Mouse (Mus musculus) brown adipose tissue, adult 24 weeks (tissue): ENCODE measurements around the gene Bnip2. TPM values are rescaled to one million over a fixed set of nuclear protein-coding genes. Genes with fewer than 3 reads are reported as not detected.
"Not testable (repeated sequence)": the region's sequence is repeated elsewhere in the genome, so short reads cannot be mapped to it uniquely, and the experiment has no call there.

Experiments
- H3K27ac ChIP-seq: fragments of 200-500 bp; replicated peaks from 2 replicates; pipeline ENCODE4 v1.5.1; 2012; ENCODE audit warnings: low read depth, mild to moderate bottlenecking, low read length
- H3K4me1 ChIP-seq: fragments of 200-500 bp; 2 replicates; pipeline ENCODE4 v1.6.1; 2012; ENCODE audit warnings: low read length, mixed read lengths; ENCODE audit not compliant: control insufficient read depth, insufficient read depth, insufficient read length
- H3K4me3 ChIP-seq: fragments of 200-500 bp; 2 replicates; pipeline ENCODE4 v1.5.1; 2012; ENCODE audit warnings: low read depth, mild to moderate bottlenecking, low read length, moderate library complexity; ENCODE audit not compliant: insufficient read depth
- polyA plus RNA-seq: library from polyadenylated mRNA; stranded (reverse); fragments of >200 nt; gene quantifications from 2 replicates; pipeline ENCODE4 v1.2.4, GENCODE M21; 2012; ENCODE audit not compliant: missing spikeins, insufficient read depth, insufficient read length

Gene Bnip2
- polyA plus RNA-seq, 1 experiment = 68.1 TPM

DNA sequence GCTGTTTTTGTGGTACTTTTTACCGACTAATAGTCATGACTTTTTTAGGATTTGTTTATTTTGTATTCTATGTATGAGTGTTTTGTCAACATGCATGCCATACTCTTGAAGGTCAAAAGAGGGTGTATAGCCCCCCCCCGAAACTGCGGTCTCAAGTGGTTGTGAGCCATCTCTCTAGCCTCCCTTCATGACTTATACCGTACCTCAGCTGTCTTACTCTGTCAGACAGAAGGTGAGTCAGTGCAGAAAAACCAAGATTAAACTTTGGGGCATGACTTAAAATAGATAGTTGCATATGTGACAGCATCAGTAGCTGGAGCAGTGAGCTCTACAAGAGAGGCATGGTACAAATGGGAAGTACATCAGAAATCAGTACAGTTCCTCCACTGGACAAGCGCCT lies 5.3 kb downstream of the Bnip2 start:
- no peak overlapping the region for H3K4me3 ChIP-seq
- H3K27ac ChIP-seq = no peak overlapping the region
- peaks cover 12% of the 10 kb centered on the region for H3K4me1 ChIP-seq

DNA sequence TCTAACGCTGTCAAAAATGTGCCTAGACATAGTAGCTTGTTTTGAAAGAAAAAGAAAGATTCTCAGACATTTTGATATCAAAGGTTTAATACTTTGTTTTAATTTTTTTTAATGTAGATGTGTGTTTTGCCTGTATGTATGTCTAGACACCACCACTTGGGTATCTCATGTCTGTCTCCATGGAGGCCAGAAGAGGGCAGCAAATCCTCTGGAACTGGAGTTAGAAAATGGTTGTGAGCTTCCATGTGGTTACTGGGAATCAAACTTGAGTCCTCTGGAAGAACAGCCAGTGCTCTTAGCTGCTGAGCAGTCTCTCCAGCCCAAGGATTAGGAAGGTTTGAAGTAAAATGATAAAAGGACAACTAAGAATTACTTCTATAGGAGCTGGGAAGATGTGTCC lies 10.1 kb downstream of the Bnip2 start:
- Histone ChIP-seq H3K27ac (no peak overlapping the region), H3K4me1 (peaks cover 4% of the 10 kb centered on the region), H3K4me3 (no peak overlapping the region)

DNA sequence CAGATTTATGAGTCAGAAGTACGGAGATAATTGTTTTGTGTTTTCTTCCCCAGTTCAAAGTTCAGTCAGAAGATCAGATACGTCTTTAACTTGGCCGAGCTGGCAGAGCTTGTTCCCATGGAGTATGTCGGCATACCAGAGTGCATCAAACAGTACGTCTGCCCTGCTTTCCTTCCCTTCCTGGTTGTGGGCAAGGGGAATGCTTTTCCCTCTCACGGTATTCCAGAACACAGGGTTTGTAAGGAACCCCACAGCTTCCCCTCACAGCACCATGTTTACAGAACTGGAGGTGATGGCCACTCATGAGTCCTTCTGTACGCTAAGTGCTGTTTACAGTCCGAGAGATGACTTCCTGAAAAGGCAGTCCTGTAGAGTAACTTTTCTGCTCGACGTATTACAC lies 14.2 kb downstream of the Bnip2 start:
- H3K4me3 ChIP-seq = no peak overlapping the region
- no peak overlapping the region for H3K27ac ChIP-seq
- H3K4me1 ChIP-seq = no peaks in the 10 kb centered on the region

DNA sequence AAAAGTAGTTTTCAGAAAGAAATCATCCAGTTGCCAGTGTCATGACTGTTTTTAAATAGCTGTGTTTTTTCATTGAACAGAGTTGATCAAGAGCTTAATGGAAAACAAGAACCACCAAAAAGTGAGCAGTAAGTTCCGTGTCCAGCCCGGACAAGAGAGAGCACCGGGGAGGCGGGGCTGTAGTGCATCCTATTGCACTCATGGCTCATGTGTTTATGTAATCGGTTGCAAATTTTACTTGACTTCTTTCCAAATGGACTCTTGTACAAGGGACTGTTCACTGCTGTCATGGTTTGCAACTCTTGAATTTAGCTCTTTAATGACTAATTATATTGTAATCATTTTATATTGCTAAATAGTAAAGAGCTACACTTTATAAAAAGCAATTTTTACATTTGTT lies 17.7 kb downstream of the Bnip2 start:
- Histone ChIP-seq H3K4me3 (no peak overlapping the region), H3K27ac (no peak overlapping the region), H3K4me1 (no peaks in the 10 kb centered on the region)

DNA sequence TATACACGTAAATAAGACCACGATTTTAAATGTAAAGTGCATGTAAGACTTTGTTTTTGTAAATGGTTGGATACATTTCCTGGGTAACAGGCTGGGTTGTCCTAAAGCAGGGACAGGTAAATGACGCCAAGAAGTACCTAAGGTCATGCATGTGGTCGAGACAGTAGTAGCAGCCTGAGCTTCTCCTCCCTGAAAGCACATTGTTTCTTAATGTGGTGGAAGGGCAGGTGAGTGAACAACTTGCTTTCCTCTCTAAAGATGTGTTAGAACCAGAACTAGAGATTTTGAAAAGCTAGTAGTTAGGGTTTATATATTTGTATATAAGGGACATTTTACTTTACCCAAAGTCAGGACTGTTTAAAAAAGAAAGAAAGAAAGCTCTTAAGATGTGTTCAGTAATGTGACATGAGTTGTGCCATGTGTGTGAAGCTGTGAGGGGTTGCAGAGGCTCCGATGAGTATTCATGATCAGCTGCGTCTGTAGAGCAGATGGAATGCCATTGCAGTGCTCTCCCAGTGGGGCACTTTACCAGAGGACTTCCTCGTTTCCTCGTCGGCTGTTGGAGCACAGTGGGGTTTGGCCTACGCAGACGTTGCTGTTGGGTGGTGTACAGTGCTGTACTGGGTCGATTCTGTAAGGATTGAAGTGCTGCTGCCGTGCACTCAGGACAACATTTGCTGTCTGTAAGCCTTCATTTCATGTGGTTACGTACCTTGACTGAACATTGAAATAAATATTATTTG lies 18.4 kb downstream of the Bnip2 start:
- no peak overlapping the region for H3K27ac ChIP-seq
- H3K4me3 ChIP-seq = no peak overlapping the region
- H3K4me1 ChIP-seq = no peaks in the 10 kb centered on the region

DNA sequence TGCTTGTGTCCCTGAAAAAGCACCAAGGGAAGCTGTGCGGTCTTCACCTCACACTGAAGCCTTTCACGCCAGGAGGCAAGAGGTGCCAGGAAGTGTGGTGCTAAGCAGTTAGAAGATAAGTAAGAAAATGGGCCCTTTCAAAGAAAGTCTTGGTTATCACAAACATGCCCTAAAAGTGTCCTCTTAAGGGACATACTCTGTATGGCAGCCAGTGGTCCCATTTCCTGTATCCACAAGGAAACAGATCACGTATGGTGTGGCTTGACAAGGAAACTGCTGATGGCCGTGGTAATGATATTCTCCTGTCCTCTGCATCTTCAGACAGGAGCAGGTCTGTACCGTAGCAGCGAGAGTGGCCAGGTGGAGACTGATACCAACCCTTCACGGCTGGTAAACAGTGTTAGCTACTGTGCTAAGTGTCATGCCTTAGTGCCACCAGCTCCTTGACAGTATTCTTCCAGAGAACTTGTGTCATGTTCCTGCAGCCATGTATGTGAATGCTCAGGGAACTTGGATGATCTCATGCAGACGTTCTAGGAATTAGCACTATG lies 20.6 kb downstream of the Bnip2 start:
- Histone ChIP-seq H3K4me3 (no peak overlapping the region), H3K27ac (no peak overlapping the region), H3K4me1 (peaks cover 7% of the 10 kb centered on the region; the same call in 1 of the 2 replicates)

DNA sequence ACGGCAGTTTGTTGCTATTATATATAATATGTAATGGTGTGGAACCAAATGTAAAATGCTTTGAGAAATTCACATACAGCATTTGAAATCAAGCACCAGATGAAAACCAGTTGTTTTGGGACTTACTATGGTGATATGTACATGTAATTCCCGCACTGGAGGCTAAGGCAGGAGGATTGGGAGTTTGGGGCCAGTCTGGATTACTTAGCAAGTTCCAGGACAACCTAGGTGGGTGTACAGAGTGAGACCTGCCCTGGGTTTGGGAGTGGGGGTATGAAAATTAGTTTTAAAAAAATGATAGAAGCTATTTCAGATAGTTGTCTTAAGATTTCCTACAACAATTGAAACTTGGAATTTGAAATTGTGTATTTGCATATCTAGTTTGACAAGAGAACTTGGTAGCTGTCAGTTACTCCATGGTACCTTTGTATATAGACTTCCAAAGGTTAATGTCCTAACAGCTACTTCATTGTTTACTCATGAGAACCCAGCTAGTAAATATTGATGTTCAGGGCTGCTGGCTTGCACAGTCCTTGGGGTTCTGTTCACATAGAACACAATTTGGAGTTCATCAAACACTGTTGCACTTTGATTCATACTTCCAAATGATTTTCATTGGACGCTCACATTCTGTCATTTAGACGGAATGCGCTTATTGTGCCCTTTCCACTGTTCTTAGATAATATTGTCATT lies 21.7 kb downstream of the Bnip2 start:
- no peak overlapping the region for H3K27ac ChIP-seq
- no peak overlapping the region for H3K4me3 ChIP-seq
- H3K4me1 ChIP-seq = peaks cover 7% of the 10 kb centered on the region; the same call in 1 of the 2 replicates

DNA sequence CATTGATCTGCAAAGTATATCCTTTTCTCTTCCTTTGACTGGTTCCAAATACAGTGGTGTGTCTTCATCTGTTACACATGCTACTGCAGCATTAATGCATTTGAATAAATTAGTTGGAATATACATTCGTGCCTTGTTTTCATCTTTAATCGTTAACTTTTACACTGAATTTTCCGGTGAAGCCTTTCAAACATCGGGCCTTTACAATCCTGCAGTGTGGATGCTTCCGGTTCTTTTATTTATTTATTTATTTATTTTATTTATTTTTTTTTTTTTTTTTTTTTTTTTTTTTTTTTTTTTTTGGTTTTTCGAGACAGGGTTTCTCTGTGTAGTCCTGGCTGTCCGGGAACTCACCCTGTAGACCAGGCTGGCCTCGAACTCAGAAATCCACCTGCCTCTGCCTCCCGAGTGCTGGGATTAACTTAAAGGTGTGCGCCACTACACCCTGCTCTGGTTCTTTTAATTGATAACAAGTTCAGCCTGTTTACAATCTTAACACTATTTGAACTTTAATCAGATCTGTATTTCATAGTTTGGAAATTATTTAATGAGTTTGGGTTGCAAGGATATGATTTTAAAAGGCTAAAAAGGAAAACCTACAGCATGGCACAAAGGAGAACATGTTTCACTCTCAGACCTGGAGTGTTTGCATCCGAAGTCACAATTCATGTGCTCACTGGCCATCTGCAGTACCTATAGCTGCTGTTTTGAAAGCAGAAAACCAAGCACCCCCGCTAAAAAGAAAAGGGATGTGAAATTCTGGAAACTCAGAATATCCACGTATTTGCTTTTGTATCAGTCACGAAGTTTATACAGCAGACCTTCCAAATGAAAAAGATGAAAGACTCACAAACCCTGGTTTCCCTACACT lies 22.5 kb downstream of the Bnip2 start:
- Histone ChIP-seq H3K4me1 (peaks cover 7% of the 10 kb centered on the region; the same call in 1 of the 2 replicates), H3K4me3 (peak overlapping the region; percentile 89)

DNA sequence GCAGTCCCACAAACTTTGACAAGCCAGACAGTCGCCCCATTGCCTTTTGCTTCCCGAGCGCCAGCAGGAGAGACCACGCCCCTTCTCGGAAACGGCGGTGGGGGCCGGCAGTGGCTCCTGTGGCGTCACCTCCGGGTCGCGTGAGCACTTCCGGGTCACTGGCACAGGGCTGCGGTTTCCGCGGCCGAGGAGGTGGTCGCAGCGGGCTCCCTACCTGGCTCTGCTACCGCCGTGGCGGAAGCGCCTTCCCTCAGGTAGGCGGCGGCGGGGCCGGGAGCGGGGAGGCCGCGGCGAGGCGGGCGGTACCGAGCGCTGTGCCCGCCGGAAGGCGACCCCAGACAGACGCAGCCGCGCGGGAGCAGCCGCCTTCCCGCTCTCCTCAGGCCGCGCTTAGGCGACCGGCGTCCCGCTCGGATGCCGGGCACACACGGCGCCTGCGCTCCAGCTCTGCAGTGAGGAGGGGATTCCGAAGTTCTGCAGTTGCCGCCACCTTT lies 23.2 kb downstream of the Bnip2 start, which contains the start of gene Gtf2a2:
Gene Gtf2a2, plus strand, starts transcription at position 143 of the 494 bp plus-strand sequence.
- peak within 1 kb of the TSS; percentile 89 for H3K4me3 ChIP-seq
- H3K4me1 ChIP-seq = peaks cover 7% of the 10 kb centered on the region; the same call in 1 of the 2 replicates
- H3K27ac ChIP-seq = peak within 1 kb of the TSS; percentile 71

More for the DNA sequence above, 22.5 kb downstream of the Bnip2 start:
- H3K27ac ChIP-seq = peak overlapping the region; percentile 45; the same call in 1 of the 2 replicates

DNA sequence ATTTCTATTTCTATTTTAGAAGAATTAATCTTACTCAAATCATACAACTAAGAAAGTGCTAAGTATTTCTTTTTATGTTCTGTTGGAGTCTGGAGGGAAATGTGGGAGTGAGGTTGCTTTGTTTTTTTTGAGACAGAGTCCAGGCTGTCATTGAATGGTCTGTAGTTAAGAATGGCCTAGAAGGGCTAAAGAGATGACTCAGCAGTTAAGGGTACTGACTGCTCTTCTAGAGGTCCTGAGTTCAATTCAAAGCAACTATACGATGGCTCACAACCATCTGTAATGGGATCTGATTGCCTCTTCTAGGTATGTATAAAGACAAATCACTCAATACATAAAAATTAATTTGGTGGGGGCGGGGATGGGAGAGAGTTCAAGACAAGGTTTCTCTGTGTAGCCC lies 26.4 kb downstream of the Bnip2 start:
- Histone ChIP-seq H3K27ac (no peak overlapping the region), H3K4me3 (no peak overlapping the region), H3K4me1 (peaks cover 7% of the 10 kb centered on the region; the same call in 1 of the 2 replicates)

DNA sequence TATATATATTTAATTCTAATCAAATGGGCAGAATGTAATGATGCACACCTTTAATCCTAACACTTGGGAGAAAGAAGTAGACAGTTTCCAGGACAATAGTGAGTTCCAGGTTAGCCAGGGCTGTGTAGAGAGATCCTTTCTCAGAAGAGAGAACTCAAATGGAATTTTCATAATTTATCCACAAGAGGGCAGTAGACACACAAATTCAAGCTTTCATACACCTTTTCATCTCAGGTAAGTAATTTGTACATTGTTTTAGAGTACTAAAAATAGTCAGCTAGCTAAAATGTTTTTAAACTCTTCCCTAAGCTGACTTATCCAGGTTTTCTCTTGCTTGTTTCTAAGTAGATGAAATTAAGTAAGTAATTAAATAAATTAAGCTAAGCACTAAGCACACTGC lies 29.6 kb downstream of the Bnip2 start:
- H3K4me1 ChIP-seq = peaks cover 4% of the 10 kb centered on the region; the same call in 1 of the 2 replicates
- H3K27ac ChIP-seq = no peak overlapping the region
- no peak overlapping the region for H3K4me3 ChIP-seq

DNA sequence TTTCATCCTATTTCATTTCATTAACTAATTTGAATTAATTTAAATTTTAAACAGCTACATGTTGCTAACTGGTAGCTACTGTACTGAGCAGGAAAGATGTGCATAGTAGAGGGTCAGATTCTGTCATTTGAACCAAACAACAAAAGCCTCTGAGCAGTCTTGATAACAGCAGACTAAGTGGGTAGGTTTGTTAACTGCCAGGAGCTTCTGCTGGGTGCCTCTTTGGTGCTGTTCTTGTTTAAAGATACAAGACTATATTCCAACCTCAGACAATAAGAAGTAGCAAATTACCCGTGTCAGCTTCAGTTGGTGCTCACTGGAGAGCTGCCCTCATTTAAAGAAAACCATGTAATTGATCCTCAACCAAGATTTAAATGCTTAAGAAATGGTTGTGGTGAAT lies 32.3 kb downstream of the Bnip2 start:
- H3K27ac ChIP-seq = no peak overlapping the region

DNA sequence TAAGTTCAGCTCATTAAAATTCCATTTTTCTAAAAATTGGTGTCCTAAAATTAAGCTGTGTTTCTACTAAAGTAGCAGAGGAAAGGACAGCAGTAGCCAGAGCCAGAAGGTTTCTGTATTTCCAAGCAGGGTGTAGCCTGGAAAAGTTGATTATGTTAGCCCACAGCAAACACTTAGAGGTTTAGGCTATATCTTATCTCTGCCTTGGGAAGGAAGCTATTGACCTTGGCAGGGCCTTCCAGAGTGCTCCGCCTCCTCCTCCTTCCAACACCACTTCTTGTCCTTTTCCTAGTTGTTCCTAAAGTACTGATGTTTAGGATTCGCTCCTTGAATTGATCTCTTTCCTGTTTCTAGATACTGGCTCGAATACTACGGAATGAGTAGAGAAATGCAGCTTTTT lies 32.8 kb downstream of the Bnip2 start:
- Histone ChIP-seq H3K4me3 (no peak overlapping the region), H3K4me1 (no peaks in the 10 kb centered on the region), H3K27ac (no peak overlapping the region)

More for the DNA sequence above, 32.3 kb downstream of the Bnip2 start:
- Histone ChIP-seq H3K4me3 (no peak overlapping the region), H3K4me1 (no peaks in the 10 kb centered on the region)

DNA sequence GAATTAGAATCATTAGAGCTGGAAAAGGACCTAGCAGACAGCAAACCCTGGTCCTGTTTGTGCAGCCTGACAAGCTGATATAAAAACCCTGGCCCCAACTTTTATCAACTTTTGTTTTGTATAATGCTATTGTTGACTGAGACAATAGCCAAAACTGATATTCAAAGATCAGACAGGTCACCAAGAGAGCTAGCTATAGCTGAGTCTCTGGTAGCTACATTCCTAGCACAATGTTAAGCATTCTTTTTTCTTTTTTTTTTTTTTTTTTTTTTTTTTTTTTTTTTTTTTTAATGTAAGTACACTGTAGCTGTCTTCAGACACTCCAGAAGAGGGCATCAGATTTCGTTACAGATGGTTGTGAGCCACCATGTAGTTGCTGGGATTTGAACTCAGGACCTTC lies 34.3 kb downstream of the Bnip2 start:
- not testable (repeated sequence) for H3K27ac ChIP-seq, H3K4me1 ChIP-seq, H3K4me3 ChIP-seq

DNA sequence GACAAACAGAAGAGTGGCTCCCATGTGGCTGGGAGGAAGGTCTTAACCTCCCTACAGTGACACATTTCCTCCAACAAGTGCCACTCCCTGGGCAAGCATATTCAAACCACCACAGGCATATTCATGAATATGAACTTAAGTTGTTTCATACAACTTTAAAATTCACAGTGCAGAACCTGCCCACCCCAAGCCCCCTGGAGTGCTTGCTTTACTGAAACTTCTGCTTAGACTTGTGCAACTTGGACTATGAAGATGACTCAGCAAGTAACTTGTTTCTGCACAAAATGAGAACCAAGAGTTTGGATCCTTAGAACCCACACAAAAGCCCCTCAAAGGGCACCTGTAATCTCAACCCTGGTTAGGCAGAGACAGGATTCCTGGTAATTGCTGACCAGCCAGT lies 35.4 kb downstream of the Bnip2 start:
- Histone ChIP-seq H3K4me1 (no peaks in the 10 kb centered on the region), H3K4me3 (no peak overlapping the region), H3K27ac (no peak overlapping the region)
